Mouse (Mus musculus) hindbrain, embryonic 14.5 days (tissue): Measurements from ENCODE around the gene Rhox9. TPM values are rescaled to one million over a fixed set of nuclear protein-coding genes. Genes with fewer than 3 reads are reported as not detected.
"Not testable (repeated sequence)": the region's sequence is repeated elsewhere in the genome, so short reads cannot be mapped to it uniquely, and the experiment has no call there.

Experiments
- ATAC-seq: fragments of 200-750 bp; cut with Nextera tagmentation; 2 replicates; pipeline ENCODE4 v1.8.0; 2017; ENCODE audit warnings: moderate number of reproducible peaks, mild to moderate bottlenecking, moderate TSS enrichment, moderate library complexity; ENCODE audit not compliant: low FRiP score
- DNase-seq: peaks from one replicate; pipeline ENCODE4 v3.0.0-alpha.2; 2015; ENCODE audit warnings: low spot score
- H3K27ac ChIP-seq: fragments of 300-500 bp; sonication (generic); 2 replicates; pipeline ENCODE4 v1.5.1; 2014; ENCODE audit warnings: mild to moderate bottlenecking, moderate library complexity
- H3K27me3 ChIP-seq: fragments of 300-500 bp; sonication (generic); 2 replicates; pipeline ENCODE4 v1.6.1; 2014; ENCODE audit warnings: mild to moderate bottlenecking, low read length, mixed read lengths; ENCODE audit not compliant: control insufficient read depth, insufficient read depth
- H3K36me3 ChIP-seq: fragments of 300-500 bp; sonication (generic); replicated peaks from 2 replicates; pipeline ENCODE4 v1.6.1; 2014; ENCODE audit not compliant: control insufficient read depth, insufficient read depth
- H3K4me1 ChIP-seq: fragments of 300-500 bp; sonication (generic); replicated peaks from 2 replicates; pipeline ENCODE4 v1.6.1; 2014; ENCODE audit warnings: antibody characterized with exemption, low read length, mixed read lengths; ENCODE audit not compliant: control insufficient read depth, insufficient read depth
- H3K4me2 ChIP-seq: fragments of 300-500 bp; sonication (generic); replicated peaks from 2 replicates; pipeline ENCODE4 v1.6.1; 2014; ENCODE audit warnings: mild to moderate bottlenecking, moderate library complexity
- H3K4me3 ChIP-seq: fragments of 300-500 bp; sonication (generic); replicated peaks from 2 replicates; pipeline ENCODE4 v1.5.1; 2014; ENCODE audit warnings: mild to moderate bottlenecking, low read length
- H3K9ac ChIP-seq: fragments of 300-500 bp; sonication (generic); 2 replicates; pipeline ENCODE4 v1.6.1; 2014
- H3K9me3 ChIP-seq: fragments of 300-500 bp; sonication (generic); 2 replicates; pipeline ENCODE4 v1.6.1; 2016; ENCODE audit warnings: low read length; ENCODE audit not compliant: control insufficient read depth
- WGBS: fragments of 180-500 bp; shearing (Covaris S2); extraction: QIAGEN DNeasy Blood & Tissue Kit; methylation state at CpG from one replicate; pipeline ENCODE4 v1.1.7; 2014; 5-methylcytosine and 5-hydroxymethylcytosine counted together
- polyA plus RNA-seq: library from polyadenylated mRNA; unstranded; fragments of >200 nt; fragmentation: Nextera tagmentation; extraction: Ambion mirVana; gene quantifications from 2 replicates; pipeline ENCODE4 v1.2.1, GENCODE M21; 2014

The Rhox9 gene
- not detected in 2 replicates for polyA plus RNA-seq

DNA sequence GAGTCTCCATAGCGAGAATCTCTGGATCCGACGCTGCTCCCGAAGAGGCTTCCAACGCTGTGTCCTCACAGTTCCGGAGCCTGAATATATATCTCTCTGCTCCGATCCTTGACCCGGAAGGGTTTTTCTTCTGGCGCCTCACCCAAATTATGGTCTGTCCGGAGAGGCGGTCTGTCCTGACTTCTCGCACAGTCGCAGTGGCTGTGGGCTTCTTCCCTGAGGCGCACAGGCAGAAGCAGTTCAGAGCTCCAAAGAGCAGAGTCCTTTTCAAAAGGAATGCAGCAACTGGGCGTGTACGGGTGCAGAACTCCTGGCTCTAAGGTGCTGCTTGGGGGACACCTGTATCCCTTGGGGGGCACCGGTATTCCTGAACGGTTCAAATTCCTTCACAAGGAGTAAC is at the start of gene Rhox9:
Gene Rhox9 (minus strand): TSS at position 101 of the 400 bp plus-strand sequence.
- H3K27ac ChIP-seq, DNase-seq, H3K9ac ChIP-seq, H3K9me3 ChIP-seq, H3K4me1 ChIP-seq, ATAC-seq, H3K4me3 ChIP-seq, H3K27me3 ChIP-seq, H3K4me2 ChIP-seq, H3K36me3 ChIP-seq: not testable (repeated sequence)
- 94% methylated on average over 9 of the region's 18 CpGs for WGBS

DNA sequence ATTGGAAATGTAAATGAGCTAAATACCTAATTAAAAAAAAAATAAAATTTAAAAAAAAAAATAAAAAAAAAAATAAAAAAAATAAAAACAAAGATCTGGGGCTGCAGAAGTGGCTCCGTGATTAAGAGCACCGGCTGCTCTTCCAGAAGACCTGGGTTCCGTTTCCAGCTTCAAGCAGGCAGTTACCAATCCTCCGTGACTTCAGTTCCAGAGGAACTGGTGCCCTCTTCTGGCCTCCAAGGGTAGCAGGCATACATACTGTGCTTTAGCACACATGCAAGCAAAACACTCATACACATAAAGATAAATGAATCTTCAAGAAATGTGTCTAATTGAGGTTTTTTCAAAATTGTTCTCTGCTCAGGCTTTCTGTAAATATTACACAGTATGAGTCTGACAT is 14.7 kb upstream of the Rhox9 start:
- Histone ChIP-seq H3K4me2 (no peak overlapping the region), H3K27me3 (no peaks in the 10 kb centered on the region), H3K27ac (no peak overlapping the region), H3K9ac (no peak overlapping the region), H3K36me3 (no peaks in the 10 kb centered on the region), H3K4me3 (no peak overlapping the region), H3K4me1 (no peaks in the 10 kb centered on the region), H3K9me3 (no peaks in the 10 kb centered on the region)
- ATAC-seq: no peak
- DNase-seq: no peak
- WGBS: 70% methylated on average over 4 of the region's 4 CpGs

DNA sequence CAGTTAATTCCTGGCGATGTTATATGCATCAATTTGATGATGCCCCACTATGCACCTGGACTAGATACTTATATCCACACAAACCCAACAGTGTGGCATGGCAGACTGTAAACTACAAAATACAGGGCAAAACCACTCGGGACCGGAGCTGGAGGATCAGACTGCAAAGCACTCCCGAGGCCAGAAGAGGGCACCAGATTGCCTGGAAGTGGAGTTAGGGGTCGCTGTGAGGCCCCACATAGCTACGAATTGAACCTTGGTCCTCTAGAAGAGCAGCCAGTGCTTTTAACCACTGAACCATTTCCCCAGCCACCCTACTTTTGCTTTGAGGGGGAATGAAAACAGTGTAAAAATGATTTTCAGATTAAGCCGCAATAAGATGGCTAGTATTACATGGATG is 7.0 kb upstream of the Rhox9 start:
- no peak overlapping the region for H3K4me3 ChIP-seq
- H3K27me3 ChIP-seq: no peaks in the 10 kb centered on the region
- H3K4me1 ChIP-seq: no peaks in the 10 kb centered on the region
- H3K4me2 ChIP-seq: no peak overlapping the region
- H3K9ac ChIP-seq: no peak overlapping the region
- no peak overlapping the region for H3K27ac ChIP-seq
- DNase-seq (no peak), ATAC-seq (no peak)
- no peaks in the 10 kb centered on the region for H3K9me3 ChIP-seq
- no peaks in the 10 kb centered on the region for H3K36me3 ChIP-seq
- WGBS: 52% methylated on average over 7 of the region's 7 CpGs

DNA sequence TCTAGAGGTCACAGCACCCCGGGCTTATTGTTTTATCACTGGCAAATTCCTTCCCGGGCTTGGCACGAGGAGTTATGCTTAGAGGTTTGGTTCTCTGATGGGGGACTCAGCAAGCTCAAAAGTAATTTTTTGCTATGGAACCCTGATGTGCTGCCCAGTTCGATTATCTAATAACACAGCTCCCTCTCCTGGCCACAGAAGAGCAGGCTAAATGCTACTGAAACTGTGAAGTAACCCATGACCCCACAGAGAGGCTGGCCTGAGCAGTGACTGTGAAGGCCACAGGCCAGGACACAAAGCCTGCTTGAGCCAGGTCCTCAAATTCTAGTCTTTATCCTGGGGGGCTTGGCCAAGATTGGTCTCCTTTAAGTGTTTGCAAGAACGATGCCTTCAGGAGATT is 2.2 kb upstream of the Rhox9 start:
- H3K27me3 ChIP-seq: no peaks in the 10 kb centered on the region
- ATAC-seq (no peak), DNase-seq (no peak)
- no peaks in the 10 kb centered on the region for H3K4me1 ChIP-seq
- H3K4me2 ChIP-seq: no peak overlapping the region
- WGBS: 79% methylated on average over 5 of the region's 5 CpGs
- H3K36me3 ChIP-seq: no peaks in the 10 kb centered on the region
- H3K27ac ChIP-seq: no peak overlapping the region
- no peak overlapping the region for H3K4me3 ChIP-seq
- H3K9ac ChIP-seq: no peak overlapping the region
- H3K9me3 ChIP-seq: no peaks in the 10 kb centered on the region

DNA sequence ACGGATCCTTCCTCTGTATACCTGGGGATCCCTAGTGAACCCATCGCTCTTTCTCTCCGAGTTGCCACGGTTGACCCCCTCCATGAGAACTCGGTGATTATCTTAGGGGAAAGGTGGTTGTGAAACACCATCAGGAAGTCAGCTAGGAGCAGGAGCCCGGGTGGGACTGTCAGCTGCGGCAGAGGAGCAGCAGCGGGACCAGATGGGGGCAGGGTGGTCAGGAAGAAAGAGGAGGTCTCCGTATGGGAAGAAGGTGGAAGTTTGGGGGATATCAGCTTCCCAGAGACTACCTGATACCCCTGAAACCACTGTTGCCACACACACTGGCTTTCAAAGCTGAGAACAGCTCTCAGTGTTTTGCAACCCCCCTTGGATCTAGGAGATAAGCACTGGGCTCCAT is 4.4 kb downstream of the Rhox9 start, which contains the start of gene Rhox7b:
Gene Rhox7b (minus strand): TSS at position 101 of the 400 bp plus-strand sequence.
- not testable (repeated sequence) for H3K27me3 ChIP-seq

DNA sequence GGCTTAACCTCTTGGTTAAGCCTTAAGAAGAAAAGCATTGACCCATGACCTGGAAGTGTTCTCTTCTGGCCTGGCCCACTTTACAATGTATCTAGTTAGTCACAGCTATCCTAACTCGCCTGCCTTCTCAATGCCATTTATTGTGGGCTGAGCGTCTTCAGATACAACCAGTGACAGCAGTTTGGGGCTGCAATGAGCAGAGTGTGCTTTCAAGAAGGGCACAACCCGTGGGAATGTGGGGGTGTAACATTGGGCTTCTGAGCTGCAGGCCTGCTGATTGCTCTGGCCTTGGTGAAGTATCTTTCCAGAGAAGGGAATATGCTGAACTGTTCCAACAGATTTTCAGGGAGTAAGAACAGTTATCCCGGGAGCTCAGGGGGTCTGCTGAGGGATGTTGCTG is 22.7 kb downstream of the Rhox9 start, which contains the start of gene Rhox8:
Gene Rhox8 (minus strand): TSS at position 101 of the 400 bp plus-strand sequence.
- Histone ChIP-seq H3K27ac (no peak within 1 kb of the TSS), H3K4me3 (no peak within 1 kb of the TSS), H3K9ac (no peak within 1 kb of the TSS), H3K4me1 (no peaks in the 10 kb centered on the region), H3K4me2 (no peak within 1 kb of the TSS), H3K36me3 (no peaks in the 10 kb centered on the region), H3K27me3 (no peaks in the 10 kb centered on the region), H3K9me3 (no peaks in the 10 kb centered on the region)
- 74% methylated on average over 4 of the region's 4 CpGs for WGBS
- DNase-seq: no peak
- ATAC-seq: no peak

More for the DNA sequence above, 4.4 kb downstream of the Rhox9 start, which contains the start of gene Rhox7b:
- H3K36me3 ChIP-seq, DNase-seq, H3K9ac ChIP-seq, ATAC-seq, H3K4me3 ChIP-seq, H3K4me2 ChIP-seq, H3K4me1 ChIP-seq, H3K27ac ChIP-seq, H3K9me3 ChIP-seq: not testable (repeated sequence)
- 83% methylated on average over 8 of the region's 9 CpGs for WGBS

DNA sequence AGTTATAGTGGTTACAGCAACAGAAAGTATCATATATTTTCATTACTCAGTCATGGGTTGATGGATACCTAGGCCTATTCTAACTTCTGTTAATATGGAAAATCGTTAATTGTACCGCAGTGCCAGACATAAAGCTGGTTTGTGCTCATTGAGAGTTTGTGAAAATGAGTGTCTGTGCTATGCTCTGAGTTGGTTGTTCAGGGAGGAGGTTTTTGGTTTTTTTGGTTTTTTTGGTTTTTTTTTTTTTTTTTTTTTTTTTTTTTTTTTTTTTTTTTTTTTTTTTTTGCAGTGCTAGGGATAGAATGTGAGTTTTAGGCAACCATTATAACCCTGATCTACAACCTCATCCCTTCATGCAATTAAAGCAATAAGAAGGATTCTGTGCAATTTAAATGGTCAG is 29.9 kb downstream of the Rhox9 start:
- no peak overlapping the region for H3K27ac ChIP-seq
- no peak overlapping the region for H3K4me3 ChIP-seq
- no peaks in the 10 kb centered on the region for H3K4me1 ChIP-seq
- no peak overlapping the region for H3K9ac ChIP-seq
- 100% methylated on average over 2 of the region's 2 CpGs for WGBS
- no peaks in the 10 kb centered on the region for H3K27me3 ChIP-seq
- H3K4me2 ChIP-seq: no peak overlapping the region
- DNase-seq (no peak), ATAC-seq (no peak)
- H3K9me3 ChIP-seq: no peaks in the 10 kb centered on the region
- H3K36me3 ChIP-seq: no peaks in the 10 kb centered on the region

Other genes with a start within 250 kb of the Rhox9 start
- gene Rhox3h, start 233.0 kb downstream of the Rhox9 start, polyA plus RNA-seq: not detected in 2 replicates
- gene Rhox2h, start 228.5 kb downstream of the Rhox9 start, polyA plus RNA-seq: not detected in 2 replicates
- 0.59 and 0.67 TPM in 2 replicates for gene Rhox5, start 96.9 kb downstream of the Rhox9 start, polyA plus RNA-seq
- not detected in 2 replicates for gene Rhox6, start 74.9 kb downstream of the Rhox9 start, polyA plus RNA-seq
- gene Rhox7a, start 70.1 kb downstream of the Rhox9 start, polyA plus RNA-seq: not detected in 2 replicates
- gene Rhox8, start 22.8 kb downstream of the Rhox9 start, polyA plus RNA-seq: not detected in 2 replicates
- not detected in 2 replicates for gene Rhox7b, start 4.5 kb downstream of the Rhox9 start, polyA plus RNA-seq
- not detected in 2 replicates for gene Btg1-ps1, start 117.0 kb upstream of the Rhox9 start, polyA plus RNA-seq
- not detected in 2 replicates for gene Btg1-ps2, start 141.3 kb upstream of the Rhox9 start, polyA plus RNA-seq
- gene Rhox10, start 164.7 kb upstream of the Rhox9 start, polyA plus RNA-seq: not detected in 2 replicates
- gene Rhox11, start 183.4 kb upstream of the Rhox9 start, polyA plus RNA-seq: not detected in 2 replicates
- not detected in 2 replicates for gene Rhox12, start 209.1 kb upstream of the Rhox9 start, polyA plus RNA-seq
- gene Rhox13, start 219.4 kb upstream of the Rhox9 start, polyA plus RNA-seq: not detected in 2 replicates